Mouse (Mus musculus) liver, adult 2 months (tissue): ENCODE measurements around the gene Gucy2g. TPM values are rescaled to one million over a fixed set of nuclear protein-coding genes. Genes with fewer than 3 reads are reported as not detected.
A peak's percentile ranks its signal among the peaks of the same experiment; 100 is the strongest.

Experiments used
- DNase-seq: peaks from one replicate; pipeline ENCODE4 v3.0.0-alpha.2; 2011; ENCODE audit warnings: low read depth, low spot score; ENCODE audit errors: extremely low read depth
- H3K27ac ChIP-seq: fragments of 200-500 bp; replicated peaks from 2 replicates; pipeline ENCODE4 v1.5.1; 2012; ENCODE audit warnings: low read depth, mild to moderate bottlenecking, control low read depth, inconsistent platforms, low read length; ENCODE audit not compliant: insufficient read depth
- H3K27me3 ChIP-seq: fragments of 200-500 bp; 2 replicates; pipeline ENCODE4 v1.6.1; 2012; ENCODE audit warnings: mild to moderate bottlenecking, moderate library complexity, low read length, inconsistent platforms; ENCODE audit not compliant: control insufficient read depth, insufficient read depth
- H3K36me3 ChIP-seq: fragments of 200-500 bp; 2 replicates; pipeline ENCODE4 v1.6.1; 2012; ENCODE audit warnings: low read length, inconsistent platforms; ENCODE audit not compliant: control insufficient read depth, insufficient read depth
- H3K4me1 ChIP-seq: fragments of 200-500 bp; 2 replicates; pipeline ENCODE4 v1.6.1; 2011; ENCODE audit warnings: low read length; ENCODE audit not compliant: control insufficient read depth, insufficient read depth
- H3K4me3 ChIP-seq: fragments of 200-500 bp; 2 replicates; pipeline ENCODE4 v1.5.1; 2011; ENCODE audit warnings: low read depth, mild to moderate bottlenecking, control low read depth, low read length, moderate library complexity; ENCODE audit not compliant: insufficient read depth
- H3K79me2 ChIP-seq: fragments of 200-500 bp; 2 replicates; pipeline ENCODE4 v1.6.1; 2012; ENCODE audit warnings: inconsistent platforms, mild to moderate bottlenecking, low read length, moderate library complexity; ENCODE audit not compliant: control insufficient read depth, insufficient read depth
- H3K9ac ChIP-seq: fragments of 200-500 bp; 2 replicates; pipeline ENCODE4 v1.6.1; 2012; ENCODE audit warnings: low read depth, mild to moderate bottlenecking, control low read depth, inconsistent platforms, low read length
- CTCF ChIP-seq: fragments of 200-500 bp; IDR thresholded peaks from 2 replicates; pipeline ENCODE4 v1.5.1; 2011; ENCODE audit warnings: low read depth, low read length, control low read depth
- POLR2A ChIP-seq: fragments of 200-500 bp; IDR thresholded peaks from 2 replicates; pipeline ENCODE4 v1.6.1; 2011; ENCODE audit warnings: low read length, control low read depth; ENCODE audit not compliant: insufficient read depth; ENCODE audit errors: extremely low read depth
- WGBS: fragments of 180-500 bp; shearing (Covaris S2); methylation state at CpG from one replicate; pipeline ENCODE4 v1.1.7; 2018; 5-methylcytosine and 5-hydroxymethylcytosine counted together
- polyA plus RNA-seq: library from polyadenylated mRNA; depleted of rRNA; stranded (reverse); fragments of >200 nt; gene quantifications from 2 replicates; pipeline ENCODE4 v1.2.3, GENCODE M21; 2012
- total RNA-seq: library from RNA; depleted of rRNA; stranded (reverse); fragments of >200 nt; gene quantifications from 2 replicates; pipeline ENCODE4 v1.2.3, GENCODE M21; 2014

Gene Gucy2g
- total and polyA plus RNA-seq, 2 experiments: 0.04 TPM; not detected in 1

- peak; percentile 78 for DNase-seq
- Histone ChIP-seq H3K27ac (peak overlapping the region; percentile 35), H3K4me1 (peaks cover 28% of the 10 kb centered on the region), H3K79me2 (no peaks in the 10 kb centered on the region), H3K27me3 (no peaks in the 10 kb centered on the region), H3K36me3 (no peaks in the 10 kb centered on the region), H3K4me3 (no peak overlapping the region), H3K9ac (0 out of 2 replicates have a peak overlapping the region, but pooled peaks have one; percentile 14)
- no peak for TF ChIP-seq POLR2A
- 17% methylated on average over 5 of the region's 5 CpGs for WGBS
These were observed 51.0 kb downstream of the Gucy2g start for GRCm38 (mm10) chr19:55190065-55190464.

GRCm38 (mm10) chr19:55185651-55186050 is 55.4 kb downstream of the Gucy2g start:
- H3K27ac ChIP-seq: no peak overlapping the region
- WGBS: 79% methylated on average over 3 of the region's 3 CpGs
- no peak for DNase-seq
- no peaks in the 10 kb centered on the region for H3K79me2 ChIP-seq
- H3K4me1 ChIP-seq: peaks cover 7% of the 10 kb centered on the region
- TF ChIP-seq POLR2A: no peak
- TF ChIP-seq CTCF: no peak
- H3K36me3 ChIP-seq: no peaks in the 10 kb centered on the region
- H3K9ac ChIP-seq: no peak overlapping the region
- H3K27me3 ChIP-seq: no peaks in the 10 kb centered on the region
- H3K4me3 ChIP-seq: no peak overlapping the region

GRCm38 (mm10) chr19:55185074-55185473 is 56.0 kb downstream of the Gucy2g start:
- Histone ChIP-seq H3K36me3 (no peaks in the 10 kb centered on the region), H3K27me3 (no peaks in the 10 kb centered on the region), H3K9ac (no peak overlapping the region), H3K4me1 (peaks cover 5% of the 10 kb centered on the region), H3K27ac (no peak overlapping the region), H3K4me3 (no peak overlapping the region), H3K79me2 (no peaks in the 10 kb centered on the region)
- DNase-seq: no peak
- WGBS: 87% methylated on average over 7 of the region's 7 CpGs
- no peak for TF ChIP-seq CTCF
- no peak for TF ChIP-seq POLR2A

- no peak for DNase-seq
- Histone ChIP-seq H3K36me3 (no peaks in the 10 kb centered on the region), H3K79me2 (no peaks in the 10 kb centered on the region), H3K9ac (no peak overlapping the region), H3K4me1 (no peaks in the 10 kb centered on the region), H3K4me3 (no peak overlapping the region), H3K27ac (no peak overlapping the region), H3K27me3 (no peaks in the 10 kb centered on the region)
- no peak for TF ChIP-seq CTCF
- TF ChIP-seq POLR2A: no peak
- WGBS: 77% methylated on average over 7 of the region's 7 CpGs
These were observed 56.6 kb downstream of the Gucy2g start for GRCm38 (mm10) chr19:55184442-55184841.

- no peaks in the 10 kb centered on the region for H3K36me3 ChIP-seq
- no peaks in the 10 kb centered on the region for H3K79me2 ChIP-seq
- H3K27ac ChIP-seq: no peak within 1 kb of the TSS
- no peak for DNase-seq
- no peaks in the 10 kb centered on the region for H3K4me1 ChIP-seq
- TF ChIP-seq POLR2A: no peak
- TF ChIP-seq CTCF: no peak
- 85% methylated on average over 5 of the region's 5 CpGs for WGBS
- H3K27me3 ChIP-seq: no peaks in the 10 kb centered on the region
- no peak within 1 kb of the TSS for H3K4me3 ChIP-seq
- no peak within 1 kb of the TSS for H3K9ac ChIP-seq
These were observed 60.6 kb downstream of the Gucy2g start, which contains the start of gene Tectb for GRCm38 (mm10) chr19:55180433-55180832. Gene Tectb, plus strand, starts transcription at chr19:55180733.

GRCm38 (mm10) chr19:55177143-55177542 is 63.9 kb downstream of the Gucy2g start:
- no peak overlapping the region for H3K9ac ChIP-seq
- TF ChIP-seq POLR2A (no peak), CTCF (no peak)
- 86% methylated on average over 3 of the region's 3 CpGs for WGBS
- no peak overlapping the region for H3K27ac ChIP-seq
- no peak overlapping the region for H3K4me3 ChIP-seq
- H3K27me3 ChIP-seq: no peaks in the 10 kb centered on the region
- no peaks in the 10 kb centered on the region for H3K36me3 ChIP-seq
- no peaks in the 10 kb centered on the region for H3K4me1 ChIP-seq
- DNase-seq: no peak
- no peaks in the 10 kb centered on the region for H3K79me2 ChIP-seq
